Mouse (Mus musculus) urinary bladder, postnatal 4 days (tissue): ENCODE results near the gene Ntpcr.

Experiments
- DNase-seq, 2 experiments: peaks; one replicate each; pipeline ENCODE4 v3.0.0; 2021 to 2022; ENCODE audit warnings: low spot score in 2 of 2

Ntpcr gene

DNA sequence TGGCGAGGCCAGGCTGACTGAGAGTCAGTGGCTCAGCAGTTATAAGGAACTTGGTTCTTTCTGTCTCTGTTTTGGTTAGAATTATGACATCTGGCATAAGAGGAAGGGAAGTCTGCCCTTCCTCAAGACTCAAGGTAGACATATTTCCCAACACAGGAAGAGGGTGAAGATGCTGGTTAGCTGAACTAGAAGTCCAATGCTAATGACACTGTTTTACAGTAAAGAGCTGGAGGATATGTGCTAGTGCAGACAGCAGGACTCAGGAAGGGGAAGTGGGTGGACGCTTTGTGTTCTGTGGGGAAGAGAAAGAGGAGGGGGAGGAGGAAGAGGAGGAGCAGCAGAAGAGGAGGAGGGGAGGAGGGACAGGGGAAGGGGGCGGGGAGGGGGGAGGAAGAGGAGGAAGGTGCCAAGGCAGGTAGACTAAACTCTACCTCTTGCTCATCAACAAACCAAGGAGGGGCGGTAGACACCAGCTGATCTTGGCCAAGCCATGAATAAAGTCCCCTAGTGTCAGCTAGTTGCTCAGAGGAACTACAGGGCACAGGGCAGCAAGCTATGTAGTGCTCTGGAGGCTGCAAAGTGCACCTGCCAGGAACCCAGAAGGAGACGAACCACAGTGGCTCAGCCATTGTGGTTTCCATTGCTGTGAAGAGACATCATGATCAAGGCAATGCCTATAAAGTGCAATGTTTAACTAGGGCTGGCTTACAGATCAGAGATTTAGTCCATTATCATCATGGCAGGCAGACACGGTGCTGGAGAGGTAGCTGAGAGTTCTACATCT is 4.5 kb upstream of the Ntpcr start:
- DNase-seq = no peak

DNA sequence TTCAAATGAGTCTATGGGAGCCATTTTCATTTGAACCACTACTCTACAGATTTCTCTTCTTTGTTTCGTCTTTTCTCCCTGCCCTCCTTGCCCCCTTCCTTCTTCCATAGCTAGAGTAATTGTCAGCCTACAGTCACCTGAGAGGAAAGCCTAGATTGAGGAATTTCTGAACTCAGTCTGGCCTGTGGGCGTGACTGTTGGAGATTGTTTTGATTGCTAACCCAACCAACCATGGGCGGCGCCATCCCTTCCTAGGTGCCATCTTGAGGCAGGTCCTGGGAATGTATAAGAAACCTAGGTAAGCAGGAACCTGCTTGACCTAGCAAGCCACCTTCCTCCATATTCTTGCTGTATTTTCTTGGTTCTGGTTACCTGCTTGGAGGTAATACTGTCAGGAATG is 3.6 kb upstream of the Ntpcr start:
- no peak for DNase-seq

DNA sequence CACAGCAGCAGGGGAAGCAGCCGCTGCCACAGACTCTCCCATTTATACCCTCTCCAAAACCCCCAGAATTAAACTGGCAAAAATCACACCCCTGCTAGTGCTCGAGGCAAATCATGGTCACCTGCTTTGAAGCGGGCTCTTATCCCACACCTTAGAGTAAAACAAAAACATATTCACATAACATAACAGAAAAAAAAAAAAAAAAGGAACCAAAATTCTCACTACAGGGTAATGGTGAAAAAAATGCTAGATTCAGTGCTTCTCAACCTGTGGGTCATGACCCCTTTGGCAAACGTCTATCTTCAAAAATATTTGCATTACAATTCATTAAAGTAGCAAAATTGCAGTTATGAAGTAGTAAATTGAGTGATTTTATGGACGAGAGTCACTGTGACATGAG is 2.8 kb upstream of the Ntpcr start:
- no peak for DNase-seq

DNA sequence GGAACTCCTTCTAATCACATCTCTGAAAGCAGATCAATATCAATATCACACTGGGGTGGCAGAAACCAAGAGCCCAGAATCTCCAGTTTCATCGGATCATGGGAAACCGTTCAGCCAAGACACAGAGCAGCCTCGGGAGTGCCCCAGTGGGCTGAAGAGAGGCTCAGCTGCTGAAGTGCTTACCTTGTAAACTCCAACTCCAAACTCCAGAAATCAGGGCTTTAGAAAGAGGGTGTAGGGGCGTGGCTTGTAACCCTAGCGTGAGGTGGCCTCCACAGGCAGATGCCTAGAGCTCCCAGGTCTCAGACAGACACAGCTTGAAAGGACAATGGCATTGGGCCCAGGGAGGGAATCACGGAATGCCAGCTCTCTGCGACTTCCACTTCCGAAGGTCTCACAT is 2.0 kb upstream of the Ntpcr start:
- no peak for DNase-seq

DNA sequence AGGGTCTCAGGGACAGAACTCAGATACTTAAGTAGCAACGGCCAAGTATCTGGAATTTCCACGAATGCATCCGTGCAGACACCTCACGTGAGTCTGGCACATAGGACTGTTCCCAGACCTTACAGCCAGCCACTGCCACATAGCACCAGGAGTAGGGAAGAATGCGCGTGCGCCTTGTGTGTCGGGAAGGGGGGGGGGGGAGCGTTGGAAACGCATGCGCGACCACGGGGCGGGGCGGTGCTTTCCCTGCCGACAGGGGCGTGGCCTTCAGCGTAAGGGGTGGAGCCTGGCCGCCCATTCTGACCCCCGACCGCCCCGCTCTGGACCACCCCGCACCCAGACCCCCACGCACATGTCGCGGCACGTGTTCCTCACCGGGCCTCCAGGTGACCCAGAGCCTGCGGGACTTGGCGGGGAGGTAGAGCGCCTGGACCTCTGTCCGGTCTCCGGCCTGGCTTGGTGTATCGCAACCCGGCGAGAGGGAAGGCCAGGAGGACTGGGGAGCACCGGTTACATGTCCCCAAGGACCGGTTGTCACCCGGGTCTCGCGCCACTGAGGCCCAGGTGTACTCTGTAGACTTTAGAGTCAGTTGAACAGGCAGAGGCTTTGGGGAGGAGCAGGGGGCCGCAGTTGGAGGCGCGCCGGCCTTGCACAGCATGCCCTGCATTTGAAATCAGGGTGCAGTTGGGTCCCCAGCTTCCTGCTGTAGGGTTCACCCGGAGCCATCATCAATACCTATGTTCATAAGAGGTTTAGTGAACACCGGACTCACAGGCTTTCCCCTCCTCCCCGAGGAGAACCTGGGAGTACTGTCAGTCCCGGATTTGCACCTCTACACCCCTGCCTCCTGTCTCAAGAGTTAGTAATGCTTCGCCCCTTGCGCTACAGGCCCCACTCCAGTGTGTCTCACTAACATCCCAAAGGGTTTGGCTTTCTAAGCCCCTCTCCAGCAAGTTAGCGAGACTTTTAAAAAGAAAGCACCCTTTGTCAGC is 4.5 kb downstream of the Ntpcr start:
- DNase-seq = peak; percentile 84 to 90

DNA sequence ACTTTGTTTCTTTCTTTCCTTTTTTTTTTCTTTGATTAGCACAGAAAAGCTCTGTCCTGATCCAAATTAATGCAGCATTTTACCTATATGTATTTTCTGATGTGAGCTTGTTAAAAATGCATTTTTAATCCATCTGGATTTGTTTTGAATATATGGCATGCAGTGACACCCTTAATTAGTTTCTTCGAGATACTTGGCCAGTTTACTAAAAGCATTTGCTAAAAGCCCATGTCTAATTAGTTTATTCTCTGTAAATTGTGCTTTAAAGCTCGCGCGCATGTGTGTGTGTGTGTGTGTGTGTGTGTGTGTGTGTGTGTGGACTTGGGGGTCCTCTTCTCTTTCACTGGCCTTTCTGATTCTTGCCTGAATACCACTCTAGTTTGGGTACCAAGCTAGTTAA is 9.2 kb downstream of the Ntpcr start:
- DNase-seq = no peak

DNA sequence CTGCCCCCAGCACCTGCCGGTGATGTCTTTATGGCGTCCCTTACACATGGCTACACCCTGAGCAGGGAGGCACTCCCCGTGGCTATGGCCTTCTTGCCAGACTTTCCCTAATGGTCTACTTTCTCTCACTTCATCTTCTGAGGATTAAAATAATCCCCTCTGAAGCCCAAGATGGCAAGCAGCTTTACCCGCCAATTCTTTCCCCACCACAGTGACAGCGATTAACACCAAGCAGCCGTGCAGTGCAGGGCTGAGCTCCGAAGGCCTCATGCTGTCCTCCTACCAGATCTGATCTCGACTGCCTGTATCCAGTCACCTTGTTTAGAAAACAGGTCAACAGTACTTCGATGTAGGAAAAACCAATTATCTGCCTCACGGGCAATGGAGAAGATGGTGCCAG is 10.9 kb downstream of the Ntpcr start:
- DNase-seq = no peak

DNA sequence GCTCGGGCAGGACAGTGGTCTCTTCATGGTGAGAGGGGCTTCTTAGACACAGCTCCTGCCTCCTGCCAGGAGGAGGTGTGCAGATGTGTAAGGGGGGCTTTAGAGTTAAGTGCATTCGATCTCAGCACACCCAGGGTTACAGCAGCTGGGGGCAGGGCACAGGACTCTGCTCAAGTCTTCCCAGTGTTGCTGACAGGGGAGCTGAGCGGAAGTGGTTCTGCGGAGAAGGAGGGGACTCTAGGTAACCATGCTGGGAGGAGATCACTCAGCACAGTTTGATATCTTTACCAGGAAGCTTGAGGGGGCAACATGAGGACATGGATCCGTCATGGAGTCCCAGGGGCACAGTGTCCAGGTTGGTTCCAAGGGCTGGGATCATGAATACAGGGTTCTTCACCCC is 11.6 kb downstream of the Ntpcr start:
- no peak for DNase-seq

DNA sequence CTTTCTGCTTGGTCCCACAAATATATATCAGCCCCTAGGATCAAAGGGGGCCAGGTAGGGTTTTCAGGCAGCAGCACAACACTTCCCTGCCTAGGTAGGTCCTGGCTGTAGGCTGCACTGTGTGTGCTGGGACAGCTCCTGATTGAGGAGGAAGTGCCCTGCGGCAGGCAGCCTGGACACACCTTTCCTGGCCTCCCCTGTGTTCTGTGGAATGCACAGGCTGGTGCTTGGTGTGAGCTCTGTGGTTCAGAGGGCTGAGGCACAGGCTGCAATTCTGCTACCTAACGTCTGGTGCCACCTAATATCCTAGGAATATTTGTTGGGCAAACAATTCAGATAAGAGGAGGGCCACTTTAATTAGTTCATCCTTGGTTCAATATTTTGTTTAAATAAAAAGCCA is 12.1 kb downstream of the Ntpcr start:
- DNase-seq = no peak

DNA sequence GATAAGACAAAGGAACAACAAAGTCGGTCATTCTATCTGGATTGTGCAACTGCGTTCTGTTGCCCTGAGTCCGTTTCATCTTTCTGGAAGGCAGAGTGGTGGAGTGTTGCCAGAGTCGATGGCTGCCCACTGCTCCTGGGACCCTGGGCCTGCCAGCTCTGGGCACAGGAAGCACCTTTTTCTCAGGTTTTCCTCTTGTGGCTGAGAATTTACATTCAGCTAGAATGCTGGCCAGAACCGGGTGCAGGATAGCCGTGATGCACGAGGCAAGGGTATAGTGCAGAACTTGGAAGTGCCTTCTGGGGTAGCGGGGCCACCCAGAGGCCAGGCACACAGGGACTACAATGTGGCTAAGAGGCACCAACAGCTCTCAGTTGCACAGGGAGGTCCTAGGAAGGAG is 12.6 kb downstream of the Ntpcr start:
- DNase-seq = no peak

DNA sequence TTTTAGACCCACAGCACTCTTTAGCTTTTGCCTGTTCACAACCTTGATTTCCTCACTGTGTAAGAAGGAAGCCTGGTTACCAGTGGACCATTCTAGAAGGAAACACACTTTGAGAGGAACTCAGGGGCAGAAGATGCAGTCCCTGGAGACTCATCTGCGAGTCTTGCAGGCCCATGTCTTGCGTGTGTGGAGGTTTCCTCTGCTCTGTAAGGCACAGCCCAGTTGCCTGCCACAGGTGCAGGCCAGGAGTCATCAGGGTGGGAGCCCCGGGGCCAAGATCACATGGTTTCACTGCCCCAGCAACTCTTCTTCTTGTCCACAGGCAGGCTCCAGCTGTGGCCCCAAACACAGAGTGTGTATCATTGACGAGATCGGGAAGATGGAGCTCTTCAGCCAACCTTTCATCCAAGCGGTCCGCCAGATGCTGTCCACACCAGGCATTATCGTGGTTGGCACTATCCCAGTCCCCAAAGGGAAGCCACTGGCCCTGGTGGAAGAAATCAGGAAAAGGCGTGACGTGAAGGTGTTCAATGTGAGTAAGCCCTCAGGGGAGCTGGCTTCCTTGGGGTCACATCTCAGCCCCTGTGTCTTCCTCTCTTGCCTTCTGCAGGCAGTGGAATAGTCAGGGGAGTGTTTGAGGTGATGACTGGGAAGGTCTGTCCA is 15.3 kb downstream of the Ntpcr start:
- no peak for DNase-seq

DNA sequence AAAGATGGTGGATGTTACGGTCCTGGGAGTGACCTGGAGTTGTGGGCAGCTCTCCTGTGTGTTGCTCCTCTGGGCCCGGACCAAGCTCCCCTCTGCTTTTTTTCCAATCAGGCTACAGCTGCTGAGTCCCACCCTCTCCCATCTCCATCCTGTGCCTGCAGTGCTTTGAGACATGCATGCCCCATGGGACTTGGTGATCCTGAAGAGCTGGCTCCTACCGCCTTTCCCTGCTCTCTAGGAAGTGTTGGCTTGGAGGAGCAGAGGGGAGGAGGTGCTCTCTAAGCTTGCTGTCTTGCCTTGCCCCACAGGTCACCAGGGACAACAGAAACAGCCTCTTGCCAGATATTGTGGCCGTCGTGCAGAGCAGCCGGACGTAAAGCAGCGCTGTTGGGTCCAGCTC is 17.6 kb downstream of the Ntpcr start:
- no peak for DNase-seq

DNA sequence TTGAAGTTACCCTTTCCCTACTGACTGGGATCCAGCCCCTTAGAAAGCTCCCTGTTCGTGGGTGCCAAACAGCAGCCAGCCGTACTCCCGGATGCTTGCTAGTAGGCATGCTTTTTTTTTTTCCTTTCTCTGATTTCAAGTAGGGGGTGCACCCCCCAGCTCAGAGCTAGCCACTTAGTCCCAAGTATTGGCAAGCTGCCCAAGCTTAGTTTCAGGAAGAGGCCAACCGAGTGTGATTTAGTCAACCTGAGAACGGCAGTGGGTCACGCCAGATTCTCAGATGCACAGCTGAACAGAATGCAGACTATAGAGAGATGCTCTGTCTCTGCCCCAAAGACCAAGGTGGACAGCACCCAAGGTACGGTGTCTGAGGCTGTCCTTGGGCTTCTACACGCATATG is 21.1 kb downstream of the Ntpcr start:
- no peak for DNase-seq

DNA sequence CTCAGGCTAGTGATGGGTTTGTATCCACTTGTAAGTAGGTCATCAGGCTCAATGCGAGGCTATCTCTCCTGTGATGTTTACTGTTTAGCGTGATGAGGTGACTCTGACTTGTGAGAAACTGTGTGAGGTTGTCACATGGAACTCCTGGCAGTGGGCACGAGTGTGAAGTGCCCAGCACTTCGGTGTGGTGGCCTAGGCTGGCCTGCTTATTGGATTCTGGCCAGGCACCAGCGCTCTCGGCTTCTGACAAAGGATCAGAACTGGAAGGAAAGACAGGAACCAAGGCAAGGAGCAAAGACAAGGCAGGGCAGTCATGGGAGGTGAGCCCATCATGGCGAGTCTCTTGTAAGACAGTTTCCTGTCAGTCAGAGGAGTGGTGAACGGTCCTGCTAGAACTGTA is 26.1 kb downstream of the Ntpcr start:
- no peak for DNase-seq

DNA sequence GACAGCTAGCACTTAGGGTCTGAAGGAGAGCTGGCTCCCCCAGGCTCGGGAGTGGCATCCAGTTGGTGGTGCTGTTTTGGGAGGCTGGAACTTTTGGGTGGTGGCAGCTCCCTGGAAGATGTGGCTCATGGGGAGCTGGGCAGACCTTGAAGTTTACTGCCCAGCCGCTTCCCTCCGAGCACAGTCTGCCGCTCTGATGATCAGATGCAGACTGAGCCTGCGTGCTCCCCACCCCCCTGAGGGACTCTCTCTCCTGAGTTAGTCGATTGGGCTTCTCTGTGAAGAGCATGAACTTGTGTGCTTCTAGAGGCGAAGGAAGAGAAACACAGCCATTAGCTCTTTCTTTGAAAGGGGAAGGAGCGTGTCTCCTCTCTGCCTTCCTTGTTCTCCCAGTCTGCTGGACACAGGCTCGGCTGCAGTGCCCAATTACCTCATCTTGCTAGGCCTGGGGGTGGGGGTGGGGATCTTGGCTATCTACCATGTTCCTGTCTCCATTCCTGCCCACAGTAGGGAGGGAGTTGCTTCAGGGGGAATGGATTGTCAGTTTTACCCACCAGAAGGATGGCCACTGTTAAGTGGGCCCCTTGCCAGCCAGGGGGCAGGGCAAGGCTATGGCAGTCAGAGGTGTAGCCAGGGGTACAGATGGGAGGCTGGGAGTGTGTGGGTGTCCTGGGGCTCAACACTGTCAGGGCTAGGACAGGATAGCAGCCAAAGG is 26.8 kb downstream of the Ntpcr start:
- no peak for DNase-seq

DNA sequence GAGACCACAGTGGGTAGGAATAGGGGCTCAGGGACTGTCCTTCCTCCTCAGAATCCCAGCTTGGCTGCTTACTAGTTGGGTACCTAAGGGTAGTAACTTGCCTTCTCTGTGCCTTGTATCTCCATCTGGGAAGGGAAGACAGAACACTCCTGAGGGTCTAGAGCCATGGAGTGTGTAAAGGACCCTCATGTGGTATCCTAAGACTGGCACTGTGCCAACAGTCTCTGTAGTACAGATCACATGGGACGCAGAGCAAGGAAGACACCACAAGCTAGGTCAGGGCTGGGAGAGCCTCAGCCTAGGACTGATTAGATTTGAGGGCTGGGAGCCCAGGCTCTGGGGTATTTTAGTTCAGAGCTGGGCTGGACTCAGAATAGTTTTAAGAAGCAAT is 27.3 kb downstream of the Ntpcr start:
- no peak for DNase-seq

DNA sequence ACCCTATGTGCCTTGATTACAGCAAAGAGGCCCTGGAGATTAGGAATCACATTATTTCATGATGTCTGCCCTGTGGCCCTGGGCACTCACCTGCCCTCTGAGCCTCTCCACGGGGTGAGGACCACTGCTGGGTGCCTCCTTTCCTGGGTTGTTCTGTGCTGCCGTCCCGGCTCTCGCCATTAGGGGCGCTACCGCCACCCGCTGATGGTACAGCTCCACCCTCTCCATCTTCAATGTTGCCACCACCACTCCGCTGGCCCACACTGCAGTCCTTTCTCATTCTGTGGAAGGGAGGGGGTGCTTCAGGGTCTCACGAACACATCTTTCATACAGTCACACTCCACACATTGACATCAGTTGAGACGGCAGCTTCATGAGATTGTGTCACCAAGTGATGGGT is 29.3 kb downstream of the Ntpcr start:
- DNase-seq = no peak

DNA sequence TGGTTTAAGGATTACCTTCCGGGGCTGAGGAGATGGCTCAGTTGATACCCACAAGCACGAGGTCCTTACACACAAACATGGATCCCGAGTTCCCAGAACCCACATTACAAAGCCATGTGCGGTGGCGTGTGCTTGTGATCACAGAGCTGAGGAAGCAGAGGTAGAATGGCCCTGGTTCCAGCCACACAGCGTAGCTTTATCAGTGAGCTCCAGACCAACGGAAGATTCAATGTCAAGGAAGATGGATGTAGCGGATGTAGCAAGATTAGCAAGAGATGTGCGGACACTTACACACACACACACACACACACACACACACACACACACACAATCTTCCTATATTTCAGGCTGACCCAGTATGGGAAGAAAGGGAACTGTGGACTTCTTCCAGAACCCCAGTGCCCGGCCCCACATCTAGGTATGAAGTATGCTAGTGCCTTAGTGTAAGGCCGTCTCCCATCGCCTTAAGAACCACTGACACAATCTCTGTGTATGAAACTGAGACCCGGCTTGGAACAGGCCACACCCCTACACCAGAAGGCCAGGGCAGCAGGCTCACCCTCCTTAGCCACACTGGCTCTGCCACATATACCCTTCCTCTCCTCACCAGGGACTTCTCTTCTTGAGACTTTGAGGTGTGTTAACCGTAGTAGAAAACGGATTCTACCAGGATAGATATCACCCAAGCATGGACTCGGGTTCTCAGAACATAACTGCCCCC is 33.5 kb downstream of the Ntpcr start:
- DNase-seq = no peak

DNA sequence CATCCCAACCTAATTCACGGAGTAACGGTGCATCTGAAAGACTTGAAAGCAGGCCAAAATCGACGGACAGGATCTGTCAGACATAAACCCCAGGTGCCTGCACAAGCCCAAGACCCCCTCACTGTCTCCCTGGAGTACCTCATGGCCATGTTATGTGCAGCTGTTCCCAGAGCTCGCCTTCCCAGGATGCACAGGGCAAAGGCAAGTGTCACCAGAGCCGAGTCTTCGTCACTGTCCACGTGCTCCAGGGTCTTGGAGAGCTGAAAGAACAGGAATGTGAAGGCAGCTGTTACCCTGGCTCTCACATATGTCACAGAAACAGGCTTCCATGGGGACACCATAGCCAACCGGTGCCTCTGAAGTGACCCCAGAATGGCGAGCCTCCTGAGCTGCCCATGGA is 38.3 kb downstream of the Ntpcr start:
- no peak for DNase-seq

DNA sequence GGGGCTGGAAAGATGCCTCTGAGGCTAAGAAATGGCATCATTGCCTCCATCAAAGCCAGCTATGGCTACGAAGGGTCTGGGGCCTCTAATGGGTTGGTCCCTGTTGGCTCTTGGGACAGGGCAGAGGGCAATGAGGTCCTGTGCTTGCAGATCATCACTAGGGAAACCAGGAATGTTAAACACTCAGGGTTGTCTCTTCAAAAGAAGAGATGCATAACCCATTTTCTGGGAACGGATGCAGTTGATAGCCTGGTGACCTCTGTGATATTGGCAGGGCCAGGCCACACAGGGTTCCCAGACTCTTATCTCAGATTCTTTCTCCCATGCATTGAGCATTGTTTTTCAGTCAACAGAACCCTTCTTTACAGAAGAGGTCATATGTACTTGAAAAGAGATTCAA is 42.5 kb downstream of the Ntpcr start:
- DNase-seq = no peak

DNA sequence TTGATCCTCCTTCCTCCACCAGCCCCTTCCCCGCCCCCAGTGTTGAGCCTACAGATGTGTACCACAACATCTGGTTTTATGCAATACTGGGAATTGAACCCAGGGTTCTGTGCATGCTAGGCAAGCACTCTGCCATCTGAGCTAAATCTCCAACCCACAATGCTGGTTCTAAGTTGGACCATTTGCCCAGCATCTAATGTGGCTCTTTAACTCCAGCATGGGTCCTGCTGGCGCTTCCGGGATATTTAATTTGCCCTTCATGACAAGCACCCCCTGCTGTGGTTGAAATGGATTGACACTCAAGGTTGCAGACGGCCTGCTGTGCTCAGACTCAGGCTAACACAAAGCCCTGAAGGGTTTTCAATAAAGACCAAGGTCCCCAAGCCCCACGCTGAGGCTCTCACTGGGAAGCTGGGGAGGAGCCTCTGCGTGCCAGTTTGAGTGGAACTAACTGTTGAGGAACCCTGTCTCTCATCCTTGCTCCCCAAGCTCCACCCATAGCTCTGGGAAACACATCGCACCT is 43.6 kb downstream of the Ntpcr start:
- DNase-seq = no peak
